ENCODE assay signal across 8 mouse cellular contexts in genomic region chr5:29467489-29468350, GRCm38 (mm10). TPM values are rescaled to one million over a fixed set of nuclear protein-coding genes. Genes with fewer than 3 reads are reported as not detected.
DNase-seq lines count a peak whose midpoint lies in the region; ATAC-seq lines count a peak whose summit lies in the region.

No protein-coding gene starts in this region.

- peak; percentile 49 for ATAC-seq in kidney, embryonic 15.5 days (replicated peaks; ENCODE audit: low FRiP score)
- ATAC-seq in intestine, embryonic 14.5 days (replicated peaks; ENCODE audit: low FRiP score, low TSS enrichment, low read depth) = peak; percentile 86
- peak; percentile 46; the same call in 1 of the 2 replicates for ATAC-seq in midbrain, embryonic 16.5 days

- H3K4me3 ChIP-seq in kidney, embryonic 15.5 days (replicated peaks) = peak overlapping the region; percentile 47
- H3K4me3 ChIP-seq in intestine, embryonic 14.5 days (ENCODE audit: low read depth, low read length) = peak overlapping the region; percentile 30
- H3K4me3 ChIP-seq in midbrain, embryonic 16.5 days (ENCODE audit: low read depth, low read length) = peak overlapping the region; percentile 30

- 4% methylated on average over 67 of the region's 67 CpGs for WGBS in kidney, embryonic 15.5 days
- 4% methylated on average over 67 of the region's 67 CpGs for WGBS in intestine, embryonic 14.5 days
- WGBS in midbrain, embryonic 16.5 days = 3% methylated on average over 66 of the region's 67 CpGs

- H3K9me3 ChIP-seq in kidney, embryonic 15.5 days (replicated peaks) = no peaks in the 10 kb centered on the region
- H3K9me3 ChIP-seq in intestine, embryonic 14.5 days (ENCODE audit: control insufficient read depth, low read length) = no peaks in the 10 kb centered on the region
- H3K9me3 ChIP-seq in midbrain, embryonic 16.5 days (replicated peaks; ENCODE audit: control insufficient read depth, low read length, poor library complexity, severe bottlenecking) = no peaks in the 10 kb centered on the region

- H3K27me3 ChIP-seq in kidney, embryonic 15.5 days = peaks cover 79% of the 10 kb centered on the region
- H3K27me3 ChIP-seq in intestine, embryonic 14.5 days (replicated peaks; ENCODE audit: control insufficient read depth, insufficient read depth, low read length) = peaks cover 62% of the 10 kb centered on the region
- H3K27me3 ChIP-seq in midbrain, embryonic 16.5 days (ENCODE audit: control insufficient read depth, insufficient read depth, low read depth, low read length) = peaks cover 51% of the 10 kb centered on the region

- peak overlapping the region; percentile 73 for H3K4me2 ChIP-seq in kidney, embryonic 15.5 days
- H3K4me2 ChIP-seq in intestine, embryonic 14.5 days (ENCODE audit: low read length) = peak overlapping the region; percentile 46
- peak overlapping the region; percentile 56 for H3K4me2 ChIP-seq in midbrain, embryonic 16.5 days (ENCODE audit: low read length)

- no peak for DNase-seq in kidney, adult 11 months
- peak; percentile 43 for DNase-seq in embryo, embryonic 10 days (ENCODE audit: low spot score)
- DNase-seq in intestine, embryonic 14.5 days (ENCODE audit: low spot score) = peak; percentile 83
- DNase-seq in Muller cell, postnatal 12 days (ENCODE audit: inconsistent ontology term) = no peak
- no peak for DNase-seq in gastrocnemius, postnatal 10 days
- no peak for DNase-seq in spleen, adult 18-20 months

- peaks cover 12% of the 10 kb centered on the region for H3K4me1 ChIP-seq in kidney, embryonic 15.5 days
- no peaks in the 10 kb centered on the region for H3K4me1 ChIP-seq in intestine, embryonic 14.5 days (replicated peaks; ENCODE audit: control insufficient read depth, insufficient read depth, low read length)
- peaks cover 6% of the 10 kb centered on the region; the same call in 1 of the 2 replicates for H3K4me1 ChIP-seq in midbrain, embryonic 16.5 days (ENCODE audit: control insufficient read depth, insufficient read depth, low read length)

- no peak overlapping the region for H3K27ac ChIP-seq in kidney, embryonic 15.5 days
- peak overlapping the region; percentile 17; the same call in 1 of the 2 replicates for H3K27ac ChIP-seq in intestine, embryonic 14.5 days (ENCODE audit: low read depth)
- no peak overlapping the region for H3K27ac ChIP-seq in midbrain, embryonic 16.5 days (ENCODE audit: low read length)

- peak overlapping the region; percentile 15; the same call in 1 of the 2 replicates for H3K9ac ChIP-seq in kidney, embryonic 15.5 days
- peak overlapping the region; percentile 33; the same call in 1 of the 2 replicates for H3K9ac ChIP-seq in intestine, embryonic 14.5 days (ENCODE audit: low read length)
- H3K9ac ChIP-seq in midbrain, embryonic 16.5 days (ENCODE audit: low read depth, low read length) = peak overlapping the region; percentile 11; the same call in 1 of the 2 replicates

- H3K36me3 ChIP-seq in kidney, embryonic 15.5 days = no peaks in the 10 kb centered on the region
- H3K36me3 ChIP-seq in intestine, embryonic 14.5 days (ENCODE audit: control insufficient read depth, insufficient read depth, low read length) = no peaks in the 10 kb centered on the region
- H3K36me3 ChIP-seq in midbrain, embryonic 16.5 days (ENCODE audit: control insufficient read depth, insufficient read depth, low read length) = no peaks in the 10 kb centered on the region

RNA-seq across cellular contexts. Expression of gene Mnx1, which starts 10.6 kb away (rescaled TPM):
- polyA plus RNA-seq in kidney, embryonic 15.5 days (2015; fragmentation: Nextera tagmentation; extraction: Ambion mirVana) = not detected in 2 replicates
- 1.8 and 2.7 TPM in 2 replicates for polyA plus RNA-seq in intestine, embryonic 14.5 days (2014; fragmentation: Nextera tagmentation; extraction: Ambion mirVana)
- not detected in 2 replicates for polyA plus RNA-seq in midbrain, embryonic 16.5 days (2015; fragmentation: Nextera tagmentation; extraction: Ambion mirVana)
- total RNA-seq in gastrocnemius, postnatal 10 days (2021) = not detected

RNA-seq across cellular contexts. Expression of gene Nom1, which starts 33.3 kb away (rescaled TPM):
- polyA plus RNA-seq in kidney, embryonic 15.5 days (2015; fragmentation: Nextera tagmentation; extraction: Ambion mirVana) = 25.9 and 29.3 TPM in 2 replicates
- 26.2 and 34.0 TPM in 2 replicates for polyA plus RNA-seq in intestine, embryonic 14.5 days (2014; fragmentation: Nextera tagmentation; extraction: Ambion mirVana)
- polyA plus RNA-seq in midbrain, embryonic 16.5 days (2015; fragmentation: Nextera tagmentation; extraction: Ambion mirVana) = 21.1 and 21.3 TPM in 2 replicates
- 10 to 100 TPM; 11.8 to 13.6 TPM for total RNA-seq in gastrocnemius, postnatal 10 days (2021)

Comparison
In these comparisons a context has a peak if more than half of its experiments do, and no peak if none do; other contexts are left out.
1. DNase-seq: peak in embryo, embryonic 10 days (single experiment) and intestine, embryonic 14.5 days (single experiment); none in kidney, adult 11 months (single experiment), Muller cell, postnatal 12 days (single experiment), gastrocnemius, postnatal 10 days (single experiment) and spleen, adult 18-20 months (0 of 2).
2. Peak in every context shown above with its lines, with median percentiles within 50 percentile points of each other: ATAC-seq, H3K4me2 ChIP-seq, H3K4me3 ChIP-seq and H3K9ac ChIP-seq.